Mouse (Mus musculus) gastrocnemius, adult 8-10 months (tissue): Measurements from ENCODE around the gene Anapc10. TPM values are rescaled to one million over a fixed set of nuclear protein-coding genes. Genes with fewer than 3 reads are reported as not detected.

Source experiments
- total RNA-seq, 4 experiments: library from RNA; stranded (reverse); gene quantifications; 2 replicates each; pipeline ENCODE4 v1.2.4; 2022

Anapc10 gene
- total RNA-seq, 4 experiments from 2014 or later = 2.5 to 4.0 (median 3.2) TPM

Other genes starting within 250 kb of the Anapc10 start
- gene Otud4, start 72.2 kb upstream of the Anapc10 start, total RNA-seq = 10 to 100 TPM; 36.0 to 48.2 (median 47.0) TPM
- gene Abce1, start 80 bp upstream of the Anapc10 start, total RNA-seq = 10 to 100 TPM; 41.7 to 50.3 (median 43.2) TPM